Mouse (Mus musculus): ENCODE results near the gene Naaa. TPM values are rescaled to one million over a fixed set of nuclear protein-coding genes. Genes with fewer than 3 reads are reported as not detected.
A peak's percentile ranks its signal among the peaks of the same experiment; 100 is the strongest.

Gene Naaa
- polyA plus RNA-seq, 1 experiment from 2014 or later: 22.1 TPM

DNA sequence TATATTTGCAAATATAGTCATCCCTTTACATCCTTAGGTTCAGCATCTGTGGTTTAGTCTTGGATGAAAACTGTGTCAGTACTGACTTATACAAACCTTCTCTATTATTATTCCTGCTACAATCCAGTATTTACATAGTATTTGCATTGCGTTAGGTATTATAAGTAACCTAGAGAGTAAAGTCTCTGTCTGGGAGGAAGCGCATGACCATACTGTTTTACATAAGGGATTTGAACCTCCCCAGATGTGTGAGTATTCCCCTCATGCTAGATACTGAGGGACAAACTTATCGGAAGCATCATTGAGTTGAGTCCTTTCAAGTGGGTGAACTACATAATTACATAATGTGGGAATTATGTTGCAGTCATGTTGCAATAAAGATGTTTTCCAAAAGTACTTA is 48.5 kb downstream of the Naaa start:
- Histone ChIP-seq H3K36me3 (ENCODE audit: control insufficient read depth, insufficient read depth, low read length) (no peaks in the 10 kb centered on the region), H3K4me2 (ENCODE audit: low read depth, low read length) (no peak overlapping the region), H3K27ac (ENCODE audit: low read length) (no peak overlapping the region), H3K4me3 (replicated peaks; ENCODE audit: low read length) (no peak overlapping the region), H3K9ac (ENCODE audit: low read length) (no peak overlapping the region), H3K27me3 (ENCODE audit: control insufficient read depth, insufficient read depth, low read length) (no peaks in the 10 kb centered on the region), H3K9me3 (replicated peaks; ENCODE audit: control insufficient read depth, low read length) (no peaks in the 10 kb centered on the region), H3K4me1 (ENCODE audit: control insufficient read depth, insufficient read depth, low read length) (no peaks in the 10 kb centered on the region)
- ATAC-seq (ENCODE audit: insufficient read depth, low FRiP score): no peak
- 84% methylated on average over 3 of the region's 3 CpGs for WGBS

DNA sequence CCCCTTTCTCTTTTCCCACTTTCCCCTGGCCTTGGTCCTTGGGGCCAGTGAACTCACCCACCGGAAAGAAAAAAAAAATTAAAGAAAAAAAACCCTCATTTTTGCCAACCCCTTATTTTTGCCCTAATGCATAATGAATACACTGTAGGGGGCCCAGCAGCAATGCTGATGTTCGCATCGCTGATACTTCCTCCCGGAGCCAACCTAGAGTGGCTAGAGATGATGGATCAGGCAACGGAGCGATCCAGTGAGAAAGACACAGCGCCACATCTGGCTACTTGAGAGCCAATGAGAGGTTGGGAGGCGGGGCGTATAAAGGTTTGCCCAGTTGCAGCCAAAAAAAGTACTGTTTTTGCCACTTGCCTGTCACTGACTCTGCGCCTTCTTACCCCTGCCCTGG is 49.2 kb downstream of the Naaa start:
- WGBS: 41% methylated on average over 10 of the region's 10 CpGs
- H3K4me2 ChIP-seq (ENCODE audit: low read depth, low read length): no peak overlapping the region
- no peak for ATAC-seq (ENCODE audit: insufficient read depth, low FRiP score)

DNA sequence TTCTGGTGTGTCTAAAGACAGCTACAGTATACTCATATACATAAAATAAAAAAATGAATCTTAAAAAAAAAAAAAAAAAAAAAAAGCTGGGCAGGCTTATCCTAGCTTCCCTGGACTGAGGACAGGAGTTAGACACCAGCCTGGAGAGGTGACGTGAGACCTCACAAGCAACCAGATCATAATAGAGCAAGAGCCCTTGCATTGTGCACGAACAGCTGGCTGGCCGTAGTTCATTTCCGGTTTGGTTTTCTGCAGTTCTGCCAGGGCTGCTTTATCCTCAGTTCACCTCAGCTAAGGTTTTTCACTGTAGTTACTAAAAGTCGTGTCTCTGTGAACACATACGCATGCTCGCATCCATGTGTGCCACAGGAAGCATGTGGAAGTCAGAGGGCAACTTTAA is 50.2 kb downstream of the Naaa start:
- Histone ChIP-seq H3K27ac (ENCODE audit: low read length) (no peak overlapping the region), H3K9ac (ENCODE audit: low read length) (no peak overlapping the region), H3K4me1 (ENCODE audit: control insufficient read depth, insufficient read depth, low read length) (no peaks in the 10 kb centered on the region), H3K4me2 (ENCODE audit: low read depth, low read length) (no peak overlapping the region), H3K36me3 (ENCODE audit: control insufficient read depth, insufficient read depth, low read length) (no peaks in the 10 kb centered on the region), H3K9me3 (replicated peaks; ENCODE audit: control insufficient read depth, low read length) (no peaks in the 10 kb centered on the region), H3K4me3 (replicated peaks; ENCODE audit: low read length) (no peak overlapping the region), H3K27me3 (ENCODE audit: control insufficient read depth, insufficient read depth, low read length) (no peaks in the 10 kb centered on the region)
- ATAC-seq (ENCODE audit: insufficient read depth, low FRiP score): no peak
- 73% methylated on average over 7 of the region's 7 CpGs for WGBS

More for the DNA sequence above, 49.2 kb downstream of the Naaa start:
- H3K36me3 ChIP-seq (ENCODE audit: control insufficient read depth, insufficient read depth, low read length): no peaks in the 10 kb centered on the region
- no peaks in the 10 kb centered on the region for H3K4me1 ChIP-seq (ENCODE audit: control insufficient read depth, insufficient read depth, low read length)
- H3K27me3 ChIP-seq (ENCODE audit: control insufficient read depth, insufficient read depth, low read length): no peaks in the 10 kb centered on the region
- H3K9me3 ChIP-seq (replicated peaks; ENCODE audit: control insufficient read depth, low read length): no peaks in the 10 kb centered on the region
- no peak overlapping the region for H3K4me3 ChIP-seq (replicated peaks; ENCODE audit: low read length)
- H3K9ac ChIP-seq (ENCODE audit: low read length): no peak overlapping the region
- H3K27ac ChIP-seq (ENCODE audit: low read length): no peak overlapping the region

DNA sequence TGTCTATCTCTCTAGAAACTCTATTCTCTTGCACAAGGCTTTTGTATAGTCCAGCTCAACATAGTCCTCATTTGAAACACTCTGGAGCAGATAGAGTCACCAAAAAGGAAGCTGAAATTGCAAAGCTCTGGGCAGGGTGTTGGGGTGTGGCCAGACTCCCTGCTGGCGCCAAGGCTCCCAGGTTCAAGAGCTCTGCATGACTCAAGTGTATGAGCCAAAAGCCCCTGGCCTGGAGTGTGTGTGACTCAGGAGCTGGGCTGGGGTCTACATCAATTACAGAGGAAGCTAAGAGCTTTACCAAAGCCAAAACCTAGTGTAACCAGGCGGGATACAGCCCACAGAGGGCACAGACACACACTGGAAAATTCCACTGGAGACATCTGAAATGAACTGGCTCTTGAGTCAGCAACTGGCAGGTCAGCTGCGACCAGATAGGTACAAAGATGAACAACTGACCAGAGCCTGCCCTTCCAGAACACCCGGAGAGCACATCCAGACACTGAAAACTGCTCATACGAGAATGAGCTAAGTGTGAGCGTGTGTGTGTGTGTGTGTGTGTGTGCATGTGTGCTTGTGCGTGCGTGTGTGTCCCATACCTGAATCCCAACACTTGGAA is 57.6 kb downstream of the Naaa start:
- Histone ChIP-seq H3K4me3 (replicated peaks; ENCODE audit: low read length) (no peak overlapping the region), H3K27me3 (ENCODE audit: control insufficient read depth, insufficient read depth, low read length) (no peaks in the 10 kb centered on the region), H3K9ac (ENCODE audit: low read length) (no peak overlapping the region), H3K4me1 (ENCODE audit: control insufficient read depth, insufficient read depth, low read length) (no peaks in the 10 kb centered on the region), H3K4me2 (ENCODE audit: low read depth, low read length) (no peak overlapping the region), H3K36me3 (ENCODE audit: control insufficient read depth, insufficient read depth, low read length) (no peaks in the 10 kb centered on the region), H3K9me3 (replicated peaks; ENCODE audit: control insufficient read depth, low read length) (no peaks in the 10 kb centered on the region), H3K27ac (ENCODE audit: low read length) (0 out of 2 replicates have a peak overlapping the region, but pooled peaks have one; percentile 23)
- WGBS: 86% methylated on average over 8 of the region's 8 CpGs
- peak; percentile 10; the same call in 1 of the 2 replicates for ATAC-seq (ENCODE audit: insufficient read depth, low FRiP score)

DNA sequence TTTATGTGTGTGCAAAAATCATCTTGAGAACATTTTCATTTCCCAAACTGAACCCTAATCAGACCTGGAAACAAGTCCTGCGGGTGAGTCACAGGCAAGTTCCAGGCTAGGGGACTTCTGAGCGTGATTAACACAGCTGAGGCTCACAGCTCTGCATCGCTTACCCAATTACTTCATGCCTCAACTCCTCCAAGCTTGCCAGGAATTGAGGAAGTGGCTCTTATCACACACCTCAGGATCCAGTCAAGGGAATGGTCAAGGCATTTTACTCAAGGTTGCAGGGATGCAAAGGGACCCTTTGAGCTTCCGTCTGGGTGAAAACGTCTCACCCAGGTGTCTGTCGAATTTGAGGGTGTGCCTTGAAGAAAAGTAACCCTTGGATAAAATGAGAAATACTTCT is 58.1 kb downstream of the Naaa start:
- no peak overlapping the region for H3K9ac ChIP-seq (ENCODE audit: low read length)
- H3K9me3 ChIP-seq (replicated peaks; ENCODE audit: control insufficient read depth, low read length): no peaks in the 10 kb centered on the region
- H3K36me3 ChIP-seq (ENCODE audit: control insufficient read depth, insufficient read depth, low read length): no peaks in the 10 kb centered on the region
- WGBS: 67% methylated on average over 6 of the region's 6 CpGs
- ATAC-seq (ENCODE audit: insufficient read depth, low FRiP score): no peak
- H3K4me1 ChIP-seq (ENCODE audit: control insufficient read depth, insufficient read depth, low read length): no peaks in the 10 kb centered on the region
- H3K27ac ChIP-seq (ENCODE audit: low read length): 0 out of 2 replicates have a peak overlapping the region, but pooled peaks have one; percentile 23
- no peak overlapping the region for H3K4me2 ChIP-seq (ENCODE audit: low read depth, low read length)
- H3K4me3 ChIP-seq (replicated peaks; ENCODE audit: low read length): no peak overlapping the region
- H3K27me3 ChIP-seq (ENCODE audit: control insufficient read depth, insufficient read depth, low read length): no peaks in the 10 kb centered on the region

DNA sequence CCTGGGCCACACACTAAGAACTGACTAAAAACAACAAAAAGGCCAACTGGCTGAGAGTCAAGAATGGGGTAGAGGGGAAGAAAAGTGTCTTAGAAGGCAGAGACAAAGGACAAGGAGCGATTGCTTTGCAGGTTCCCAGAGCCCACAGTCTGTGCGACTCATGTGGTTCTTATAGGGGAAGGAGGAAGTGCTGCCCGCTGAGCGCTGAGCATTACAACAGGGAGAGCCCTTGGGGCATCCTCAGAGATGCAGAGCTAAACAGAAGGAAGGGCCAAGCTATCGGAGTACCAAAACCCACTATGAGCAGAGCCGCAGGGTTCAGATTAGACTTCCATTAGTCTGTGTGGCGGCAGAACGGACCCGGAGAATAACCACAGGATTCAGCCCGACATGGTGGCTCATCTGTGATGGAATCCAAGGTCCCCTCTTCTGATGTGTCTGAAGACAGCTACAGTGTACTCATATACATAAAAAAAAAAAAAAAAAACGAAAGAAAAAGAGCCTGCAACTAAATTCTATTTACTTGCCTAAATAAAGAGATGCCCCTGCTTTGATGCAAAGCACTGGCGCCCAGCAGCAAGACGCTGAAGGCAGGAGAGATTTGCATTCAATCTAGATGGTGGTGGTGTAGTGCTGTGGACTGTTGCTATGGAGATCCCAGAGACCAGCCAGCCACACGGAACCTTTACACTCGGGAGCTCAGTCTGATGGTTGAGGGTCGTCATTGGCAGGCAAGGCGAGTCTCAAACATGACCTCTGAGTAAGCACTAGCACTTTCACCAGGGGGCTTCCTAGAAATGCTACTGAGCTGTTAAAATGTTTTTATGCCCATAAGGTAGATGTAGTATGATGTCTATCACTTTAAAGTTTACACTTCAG is 58.8 kb downstream of the Naaa start:
- Histone ChIP-seq H3K27me3 (ENCODE audit: control insufficient read depth, insufficient read depth, low read length) (no peaks in the 10 kb centered on the region), H3K9ac (ENCODE audit: low read length) (no peak overlapping the region), H3K9me3 (replicated peaks; ENCODE audit: control insufficient read depth, low read length) (no peaks in the 10 kb centered on the region), H3K4me2 (ENCODE audit: low read depth, low read length) (no peak overlapping the region), H3K36me3 (ENCODE audit: control insufficient read depth, insufficient read depth, low read length) (no peaks in the 10 kb centered on the region), H3K4me1 (ENCODE audit: control insufficient read depth, insufficient read depth, low read length) (no peaks in the 10 kb centered on the region), H3K27ac (ENCODE audit: low read length) (no peak overlapping the region), H3K4me3 (replicated peaks; ENCODE audit: low read length) (no peak overlapping the region)
- ATAC-seq (ENCODE audit: insufficient read depth, low FRiP score): no peak
- 60% methylated on average over 17 of the region's 17 CpGs for WGBS

DNA sequence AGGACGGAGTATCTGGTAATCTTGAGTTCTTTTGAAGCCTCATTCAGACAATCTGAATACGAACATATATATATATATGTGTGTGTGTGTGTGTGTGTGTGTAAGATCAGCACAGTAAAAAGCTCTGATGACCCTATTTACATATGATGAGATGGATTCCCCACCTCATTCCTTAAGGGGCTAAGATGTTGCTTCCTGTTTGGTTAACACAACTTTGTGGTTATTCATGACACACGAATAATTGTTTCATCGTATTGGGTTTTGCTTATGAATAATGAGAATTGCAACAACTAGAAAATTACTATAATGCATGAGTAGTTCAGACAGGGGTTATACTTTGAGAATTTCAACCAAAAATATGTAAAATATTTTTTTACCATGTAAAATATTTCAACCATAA is 62.7 kb downstream of the Naaa start, which contains the start of gene U90926:
Gene U90926 (minus strand): TSS at position 101 of the 400 bp plus-strand sequence.
- H3K9ac ChIP-seq (ENCODE audit: low read length): no peak within 1 kb of the TSS
- ATAC-seq (ENCODE audit: insufficient read depth, low FRiP score): no peak
- 84% methylated on average over 4 of the region's 4 CpGs for WGBS
- no peaks in the 10 kb centered on the region for H3K27me3 ChIP-seq (ENCODE audit: control insufficient read depth, insufficient read depth, low read length)
- H3K4me1 ChIP-seq (ENCODE audit: control insufficient read depth, insufficient read depth, low read length): no peaks in the 10 kb centered on the region
- no peaks in the 10 kb centered on the region for H3K9me3 ChIP-seq (replicated peaks; ENCODE audit: control insufficient read depth, low read length)
- H3K4me3 ChIP-seq (replicated peaks; ENCODE audit: low read length): no peak within 1 kb of the TSS
- H3K4me2 ChIP-seq (ENCODE audit: low read depth, low read length): no peak within 1 kb of the TSS
- H3K36me3 ChIP-seq (ENCODE audit: control insufficient read depth, insufficient read depth, low read length): no peaks in the 10 kb centered on the region
- no peak within 1 kb of the TSS for H3K27ac ChIP-seq (ENCODE audit: low read length)

DNA sequence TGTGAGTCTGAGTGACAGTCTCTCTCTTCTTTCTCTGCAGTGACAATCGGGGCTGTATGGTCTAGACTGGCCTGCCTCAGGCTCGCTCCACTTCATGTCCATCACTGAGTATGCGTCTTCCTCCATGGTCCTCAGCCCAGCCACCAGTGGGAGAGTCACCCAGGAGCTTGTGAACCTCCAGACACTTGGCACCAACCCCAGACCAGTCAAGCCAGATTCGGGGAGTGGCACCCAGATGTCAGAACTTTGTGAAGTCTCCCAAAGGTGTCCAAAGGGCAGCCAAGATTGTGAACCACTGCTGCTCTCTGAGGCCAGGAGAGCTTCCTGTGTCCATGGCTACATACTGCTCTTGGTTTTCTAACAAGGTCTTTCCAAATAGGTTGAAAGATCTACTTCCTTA is 65.7 kb downstream of the Naaa start:
- 82% methylated on average over 4 of the region's 4 CpGs for WGBS
- Histone ChIP-seq H3K27ac (ENCODE audit: low read length) (no peak overlapping the region), H3K27me3 (ENCODE audit: control insufficient read depth, insufficient read depth, low read length) (no peaks in the 10 kb centered on the region), H3K9ac (ENCODE audit: low read length) (no peak overlapping the region), H3K4me3 (replicated peaks; ENCODE audit: low read length) (no peak overlapping the region), H3K36me3 (ENCODE audit: control insufficient read depth, insufficient read depth, low read length) (no peaks in the 10 kb centered on the region), H3K4me1 (ENCODE audit: control insufficient read depth, insufficient read depth, low read length) (no peaks in the 10 kb centered on the region), H3K4me2 (ENCODE audit: low read depth, low read length) (no peak overlapping the region), H3K9me3 (replicated peaks; ENCODE audit: control insufficient read depth, low read length) (no peaks in the 10 kb centered on the region)
- ATAC-seq (ENCODE audit: insufficient read depth, low FRiP score): no peak

DNA sequence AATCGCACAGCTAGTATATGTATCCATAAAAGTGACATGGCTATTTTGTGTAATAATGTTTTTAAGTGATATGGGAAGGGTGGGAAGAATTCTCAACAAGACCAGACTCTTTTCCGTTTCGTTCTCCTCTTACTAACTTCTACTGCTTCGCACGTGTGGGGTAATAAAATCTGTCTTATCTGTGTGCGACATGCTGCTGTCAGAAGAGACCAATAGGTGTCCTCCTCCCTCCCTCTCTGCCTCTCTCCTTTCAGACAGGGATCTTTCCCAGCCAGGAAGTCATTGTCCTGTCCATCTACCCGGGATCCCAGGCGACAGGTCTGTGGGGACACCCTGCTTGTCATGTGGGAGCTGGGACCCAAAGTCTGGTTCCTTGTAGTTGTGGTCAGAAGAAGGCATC is 67.8 kb downstream of the Naaa start:
- H3K4me2 ChIP-seq (ENCODE audit: low read depth, low read length): no peak overlapping the region
- 0 out of 2 replicates have a peak, but pooled peaks cover 3% of the 10 kb centered on the region for H3K4me1 ChIP-seq (ENCODE audit: control insufficient read depth, insufficient read depth, low read length)
- H3K36me3 ChIP-seq (ENCODE audit: control insufficient read depth, insufficient read depth, low read length): no peaks in the 10 kb centered on the region
- 69% methylated on average over 8 of the region's 8 CpGs for WGBS
- H3K9ac ChIP-seq (ENCODE audit: low read length): no peak overlapping the region
- no peak overlapping the region for H3K4me3 ChIP-seq (replicated peaks; ENCODE audit: low read length)
- no peak overlapping the region for H3K27ac ChIP-seq (ENCODE audit: low read length)
- no peaks in the 10 kb centered on the region for H3K9me3 ChIP-seq (replicated peaks; ENCODE audit: control insufficient read depth, low read length)
- H3K27me3 ChIP-seq (ENCODE audit: control insufficient read depth, insufficient read depth, low read length): no peaks in the 10 kb centered on the region
- no peak for ATAC-seq (ENCODE audit: insufficient read depth, low FRiP score)

All from stomach, embryonic 16.5 days (tissue).